Mouse (Mus musculus) CH12.LX (cell line): ENCODE data around the gene Kcna3. TPM values are rescaled to one million over a fixed set of nuclear protein-coding genes. Genes with fewer than 3 reads are reported as not detected.
A peak's percentile ranks its signal among the peaks of the same experiment; 100 is the strongest.

Source experiments
- DNase-seq: peaks from one replicate; pipeline ENCODE4 v3.0.0-alpha.2; 2013; ENCODE audit errors: extremely low read depth
- H3K27ac ChIP-seq: 2 replicates; pipeline ENCODE4 v1.5.1; 2012; ENCODE audit warnings: low read depth, mild to moderate bottlenecking, control low read depth, moderate library complexity; ENCODE audit not compliant: insufficient read depth
- H3K27me3 ChIP-seq: replicated peaks from 2 replicates; pipeline ENCODE3; 2012; ENCODE audit warnings: inconsistent platforms
- H3K36me3 ChIP-seq, 2 experiments: replicated peaks in 1 of 2; 2 replicates each; pipeline versions ENCODE3 to v1.6.1; 2012; ENCODE audit warnings: inconsistent platforms in 1 of 2, low read length in 1 of 2, mild to moderate bottlenecking in 1 of 2, mixed read lengths in 1 of 2, moderate library complexity in 1 of 2; ENCODE audit not compliant: control insufficient read depth in 1 of 2, insufficient read depth in 1 of 2
- H3K4me1 ChIP-seq, 2 experiments: 2 replicates each; pipeline ENCODE4 v1.6.1; 2012; ENCODE audit warnings: inconsistent platforms in 1 of 2, moderate library complexity in 1 of 2; ENCODE audit not compliant: insufficient read depth in 2 of 2, control insufficient read depth in 1 of 2
- H3K4me2 ChIP-seq: 2 replicates; pipeline ENCODE4 v1.6.1; 2012; ENCODE audit warnings: low read depth, mild to moderate bottlenecking, control low read depth; ENCODE audit not compliant: poor library complexity, insufficient read depth, severe bottlenecking
- H3K4me3 ChIP-seq, 3 experiments: fragments of 150-350 bp in 1 of 3; sonication (generic) in 1 of 3; replicated peaks in 1 of 3; 2 replicates each; pipeline versions ENCODE3 to v1.5.1; 2011 to 2012; ENCODE audit warnings: low read depth in 2 of 3, low read length in 2 of 3, mild to moderate bottlenecking in 2 of 3, moderate library complexity in 2 of 3, control low read depth in 1 of 3, improper control_type of control experiment in 1 of 3, inconsistent platforms in 1 of 3, mixed read lengths in 1 of 3; ENCODE audit not compliant: poor library complexity in 1 of 3
- H3K79me2 ChIP-seq: replicated peaks from 2 replicates; pipeline ENCODE4 v1.6.1; 2012; ENCODE audit warnings: mild to moderate bottlenecking, moderate library complexity; ENCODE audit not compliant: control insufficient read depth, poor library complexity, insufficient read depth, severe bottlenecking; ENCODE audit errors: extremely low read depth
- H3K9ac ChIP-seq: 2 replicates; pipeline ENCODE4 v1.6.1; 2012; ENCODE audit warnings: low read depth, mild to moderate bottlenecking, control low read depth, moderate library complexity; ENCODE audit not compliant: insufficient read depth
- H3K9me3 ChIP-seq: replicated peaks from 2 replicates; pipeline ENCODE3; 2012; ENCODE audit warnings: low read length, inconsistent platforms, mixed read lengths
- CHD2 ChIP-seq: IDR thresholded peaks from 2 replicates; pipeline ENCODE4 v1.6.1; 2011; ENCODE audit warnings: low read length, improper control_type of control experiment
- ELF1 ChIP-seq: IDR thresholded peaks from 2 replicates; pipeline ENCODE4 v1.6.1; 2014; ENCODE audit warnings: low read depth, mild to moderate bottlenecking, inconsistent platforms, low read length, improper control_type of control experiment
- ETS1 ChIP-seq: conservative IDR thresholded peaks from 2 replicates; pipeline ENCODE4 v1.6.1; 2012; ENCODE audit warnings: low read depth, mild to moderate bottlenecking, inconsistent platforms, low read length, improper control_type of control experiment, moderate library complexity
- HCFC1 ChIP-seq: IDR thresholded peaks from 2 replicates; pipeline ENCODE4 v1.6.1; 2012; ENCODE audit warnings: low read depth, mild to moderate bottlenecking, inconsistent platforms, low read length, improper control_type of control experiment
- IRF4 ChIP-seq: IDR thresholded peaks from 2 replicates; pipeline ENCODE4 v1.6.1; 2014; ENCODE audit warnings: low read depth, mild to moderate bottlenecking, inconsistent platforms, low read length, improper control_type of control experiment
- JUND ChIP-seq: conservative IDR thresholded peaks from 2 replicates; pipeline ENCODE4 v1.6.1; 2011; ENCODE audit warnings: low read depth, low read length, improper control_type of control experiment
- MAX ChIP-seq: IDR thresholded peaks from 2 replicates; pipeline ENCODE4 v1.6.1; 2011; ENCODE audit warnings: low read length, improper control_type of control experiment
- MAZ ChIP-seq: IDR thresholded peaks from 2 replicates; pipeline ENCODE4 v1.6.1; 2012; ENCODE audit warnings: low read depth, mild to moderate bottlenecking, inconsistent platforms, low read length, improper control_type of control experiment, moderate library complexity
- MEF2A ChIP-seq: IDR thresholded peaks from 2 replicates; pipeline ENCODE4 v1.6.1; 2014; ENCODE audit warnings: low read depth, mild to moderate bottlenecking, inconsistent platforms, low read length, improper control_type of control experiment, borderline replicate concordance
- NELFE ChIP-seq: IDR thresholded peaks from 2 replicates; pipeline ENCODE4 v1.6.1; 2011; ENCODE audit warnings: low read depth, low read length, improper control_type of control experiment
- NRF1 ChIP-seq: IDR thresholded peaks from 2 replicates; pipeline ENCODE4 v1.6.1; 2014; ENCODE audit warnings: low read depth, mild to moderate bottlenecking, inconsistent platforms, low read length, improper control_type of control experiment, moderate library complexity
- POLR2AphosphoS2 ChIP-seq: IDR thresholded peaks from 2 replicates; pipeline ENCODE4 v1.6.1; 2011; ENCODE audit warnings: low read depth, low read length, improper control_type of control experiment
- RCOR1 ChIP-seq: conservative IDR thresholded peaks from 2 replicates; pipeline ENCODE4 v1.6.1; 2012; ENCODE audit warnings: low read depth, mild to moderate bottlenecking, inconsistent platforms, low read length, improper control_type of control experiment
- SIN3A ChIP-seq: IDR thresholded peaks from 2 replicates; pipeline ENCODE4 v1.6.1; 2012; ENCODE audit warnings: low read length, improper control_type of control experiment, inconsistent platforms
- UBTF ChIP-seq: IDR thresholded peaks from 2 replicates; pipeline ENCODE4 v1.6.1; 2012; ENCODE audit warnings: low read depth, mild to moderate bottlenecking, inconsistent platforms, low read length, improper control_type of control experiment, moderate library complexity
- USF2 ChIP-seq: conservative IDR thresholded peaks from 2 replicates; pipeline ENCODE4 v1.6.1; 2011; ENCODE audit warnings: low read depth, low read length, improper control_type of control experiment
- ZKSCAN1 ChIP-seq: IDR thresholded peaks from 2 replicates; pipeline ENCODE4 v1.6.1; 2012; ENCODE audit warnings: low read depth, inconsistent platforms, low read length, improper control_type of control experiment, borderline replicate concordance
- ZMIZ1 ChIP-seq: IDR thresholded peaks from 2 replicates; pipeline ENCODE4 v1.6.1; 2012; ENCODE audit warnings: low read depth, mild to moderate bottlenecking, inconsistent platforms, low read length, improper control_type of control experiment
- dilution Hi-C: fragments of 300-500 bp; cut with MboI; formaldehyde crosslinking; loops from 2 replicates; pipeline ENCODE4 v1.14.3; 2020; ENCODE audit warnings: low sequenced_read_pairs; ENCODE audit not compliant: extremely low pct_unique_long_range_greater_than_20kb, extremely low pct_ligation_motif_present
- in situ Hi-C: fragments of 300-500 bp; cut with MboI; formaldehyde crosslinking; loops from 3 replicates; pipeline ENCODE4 v1.14.3; 2019; ENCODE audit warnings: low sequenced_read_pairs, low pct_ligation_motif_present, low pct_unique_long_range_greater_than_20kb, mixed read lengths
- polyA plus RNA-seq: library from polyadenylated mRNA; unstranded; fragments of >175 nt; gene quantifications from 2 replicates; pipeline ENCODE4 v1.2.1, GENCODE M21; 2012; ENCODE audit warnings: low read depth; ENCODE audit not compliant: insufficient read length
- total RNA-seq, 2 experiments: library from RNA; depleted of rRNA; stranded (reverse); fragments of 300-350 nt in 1 of 2; fragments of >200 nt in 1 of 2; gene quantifications; 2 replicates each; pipeline ENCODE4 v1.2.3; 2012 to 2014

The Kcna3 gene
- total and polyA plus RNA-seq, 3 experiments: 0.85 TPM; not detected in 2

DNA sequence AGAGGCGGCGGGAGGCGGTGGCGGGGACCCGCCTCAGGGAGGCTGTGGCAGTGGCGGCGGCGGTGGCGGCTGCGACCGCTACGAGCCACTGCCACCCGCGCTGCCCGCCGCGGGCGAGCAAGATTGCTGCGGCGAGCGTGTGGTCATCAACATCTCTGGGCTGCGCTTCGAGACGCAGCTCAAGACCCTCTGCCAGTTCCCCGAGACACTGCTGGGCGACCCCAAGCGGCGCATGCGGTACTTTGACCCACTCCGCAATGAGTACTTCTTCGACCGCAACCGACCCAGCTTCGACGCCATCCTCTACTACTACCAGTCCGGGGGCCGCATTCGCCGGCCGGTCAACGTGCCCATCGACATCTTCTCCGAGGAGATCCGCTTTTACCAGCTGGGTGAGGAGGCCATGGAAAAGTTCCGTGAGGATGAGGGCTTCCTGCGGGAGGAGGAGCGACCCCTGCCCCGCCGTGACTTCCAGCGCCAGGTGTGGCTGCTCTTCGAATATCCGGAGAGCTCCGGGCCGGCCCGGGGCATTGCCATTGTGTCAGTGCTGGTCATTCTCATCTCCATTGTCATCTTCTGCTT, 580 bp downstream of the Kcna3 start:
- in situ Hi-C loops: no loop called here
- Histone ChIP-seq H3K79me2 (no peaks in the 10 kb centered on the region), H3K27ac (no peak overlapping the region), H3K4me3 (peak overlapping the region in 2 of 3 experiments; percentile 19 to 66), H3K36me3 (no peaks in the 10 kb centered on the region), H3K4me1 (peaks cover 2 to 25% of the 10 kb centered on the region in 2 experiments; a peak in 2 of 4 replicates), H3K9ac (peak overlapping the region; percentile 37; the same call in 1 of the 2 replicates), H3K4me2 (peak overlapping the region; percentile 52), H3K27me3 (peaks cover 4% of the 10 kb centered on the region)
- DNase-seq: no peak
- TF ChIP-seq JUND: no peak
- TF ChIP-seq UBTF: 0 out of 2 replicates have a peak, but pooled peaks have one; percentile 30
- TF ChIP-seq MAX: 0 out of 2 replicates have a peak, but pooled peaks have one; percentile 18
- TF ChIP-seq, all 38 proteins: peak for 2
- dilution Hi-C loops: no loop called here
- peaks cover 19% of the 10 kb centered on the region for H3K9me3 ChIP-seq

DNA sequence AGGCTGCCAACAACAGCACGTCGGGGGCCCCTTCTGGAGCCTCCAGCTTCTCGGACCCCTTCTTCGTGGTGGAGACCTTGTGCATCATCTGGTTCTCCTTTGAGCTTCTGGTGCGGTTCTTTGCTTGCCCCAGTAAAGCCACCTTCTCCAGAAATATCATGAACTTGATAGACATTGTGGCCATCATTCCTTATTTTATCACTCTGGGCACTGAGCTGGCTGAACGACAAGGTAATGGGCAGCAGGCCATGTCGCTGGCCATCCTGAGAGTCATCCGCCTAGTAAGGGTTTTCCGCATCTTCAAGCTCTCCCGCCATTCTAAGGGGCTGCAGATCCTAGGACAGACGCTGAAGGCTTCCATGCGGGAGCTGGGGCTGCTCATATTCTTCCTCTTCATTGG, 1.1 kb downstream of the Kcna3 start:
- peak overlapping the region; percentile 52 for H3K4me2 ChIP-seq
- no peak for DNase-seq
- H3K79me2 ChIP-seq: no peaks in the 10 kb centered on the region
- H3K4me1 ChIP-seq: peaks cover 2 to 22% of the 10 kb centered on the region in 2 experiments; a peak in 2 of 4 replicates
- dilution Hi-C loops (no loop called here), in situ Hi-C loops (no loop called here)
- no peaks in the 10 kb centered on the region for H3K36me3 ChIP-seq
- no peak overlapping the region for H3K4me3 ChIP-seq
- H3K27ac ChIP-seq: no peak overlapping the region
- H3K27me3 ChIP-seq: peaks cover 4% of the 10 kb centered on the region
- peaks cover 19% of the 10 kb centered on the region for H3K9me3 ChIP-seq
- H3K9ac ChIP-seq: no peak overlapping the region
- no peak for TF ChIP-seq RCOR1
- no peak for TF ChIP-seq ZKSCAN1
- no peak for TF ChIP-seq POLR2AphosphoS2
- TF ChIP-seq ETS1: no peak
- TF ChIP-seq CHD2: no peak
- no peak for TF ChIP-seq MEF2A
- no peak for TF ChIP-seq NRF1
- TF ChIP-seq ZMIZ1: no peak
- no peak for TF ChIP-seq IRF4
- TF ChIP-seq JUND: no peak
- TF ChIP-seq HCFC1: no peak
- TF ChIP-seq SIN3A: no peak
- TF ChIP-seq ELF1: no peak
- no peak for TF ChIP-seq UBTF
- TF ChIP-seq NELFE: no peak
- no peak for TF ChIP-seq MAZ
- no peak for TF ChIP-seq USF2
